Mouse (Mus musculus): ENCODE results near the gene 4932411N23Rik. TPM values are rescaled to one million over a fixed set of nuclear protein-coding genes. Genes with fewer than 3 reads are reported as not detected.

4932411N23Rik gene
- polyA plus RNA-seq (2012; rRNA removed): not detected in 2 replicates

DNA sequence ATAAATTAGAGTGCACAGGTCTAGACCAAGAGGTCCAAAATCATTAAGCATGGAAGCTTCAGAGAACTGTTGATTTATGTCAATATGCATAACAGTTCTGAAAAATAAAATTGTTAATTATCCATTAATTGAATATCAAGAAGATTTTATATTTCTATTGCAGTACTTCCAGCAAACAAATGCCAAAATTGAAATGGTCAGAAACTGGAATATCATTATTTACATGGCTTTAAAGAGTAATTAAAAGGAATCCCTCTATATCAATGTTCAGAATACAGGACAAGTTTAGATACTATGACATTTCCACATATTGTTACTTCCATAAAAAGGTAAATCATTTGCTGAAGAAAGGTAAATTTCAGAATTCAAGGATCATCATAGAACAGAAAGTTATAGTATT lies at the start of gene 4932411N23Rik:
TSS of gene 4932411N23Rik (minus strand) at position 101 of the 400 bp plus-strand sequence.

Other genes starting within 250 kb of the 4932411N23Rik start
- gene Gm382, start 224.1 kb upstream of the 4932411N23Rik start, polyA plus RNA-seq (2012; rRNA removed): not detected in 2 replicates